Mouse (Mus musculus): ENCODE results near the gene Adgrv1. TPM values are rescaled to one million over a fixed set of nuclear protein-coding genes. Genes with fewer than 3 reads are reported as not detected.
A peak's percentile ranks its signal among the peaks of the same experiment; 100 is the strongest.

Gene Adgrv1
- polyA plus RNA-seq, 1 experiment from 2014 or later, result not detected

DNA sequence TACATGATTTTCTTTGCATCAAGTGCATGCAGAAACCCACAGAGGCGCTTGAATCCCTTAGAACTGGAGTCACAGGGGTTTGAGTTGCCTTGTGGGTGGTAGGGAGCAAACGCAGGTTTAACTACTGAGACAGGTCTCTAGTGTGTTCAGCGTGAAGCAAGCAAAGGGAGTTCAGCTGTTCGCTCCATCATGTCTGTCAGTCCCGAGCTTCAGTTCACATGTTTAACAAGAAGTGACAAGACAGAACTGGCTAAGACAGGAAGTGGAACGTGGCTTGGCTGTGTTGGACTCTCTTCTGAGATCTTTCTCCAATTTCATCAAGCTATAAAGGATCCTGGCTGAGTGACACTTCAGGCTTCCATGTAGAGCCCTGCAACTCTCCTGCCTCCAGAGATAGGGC lies 523.3 kb downstream of the Adgrv1 start:
- peak overlapping the region; percentile 87; the same call in 1 of the 2 replicates for H3K27ac ChIP-seq
- H3K36me3 ChIP-seq (ENCODE audit: inconsistent target), result no peaks in the 10 kb centered on the region
- no peak overlapping the region for H3K4me3 ChIP-seq (ENCODE audit: inconsistent target)
- no peaks in the 10 kb centered on the region for H3K79me2 ChIP-seq (ENCODE audit: inconsistent target)
- 57% methylated on average over 6 of the region's 6 CpGs for WGBS (ENCODE audit: missing documents)

DNA sequence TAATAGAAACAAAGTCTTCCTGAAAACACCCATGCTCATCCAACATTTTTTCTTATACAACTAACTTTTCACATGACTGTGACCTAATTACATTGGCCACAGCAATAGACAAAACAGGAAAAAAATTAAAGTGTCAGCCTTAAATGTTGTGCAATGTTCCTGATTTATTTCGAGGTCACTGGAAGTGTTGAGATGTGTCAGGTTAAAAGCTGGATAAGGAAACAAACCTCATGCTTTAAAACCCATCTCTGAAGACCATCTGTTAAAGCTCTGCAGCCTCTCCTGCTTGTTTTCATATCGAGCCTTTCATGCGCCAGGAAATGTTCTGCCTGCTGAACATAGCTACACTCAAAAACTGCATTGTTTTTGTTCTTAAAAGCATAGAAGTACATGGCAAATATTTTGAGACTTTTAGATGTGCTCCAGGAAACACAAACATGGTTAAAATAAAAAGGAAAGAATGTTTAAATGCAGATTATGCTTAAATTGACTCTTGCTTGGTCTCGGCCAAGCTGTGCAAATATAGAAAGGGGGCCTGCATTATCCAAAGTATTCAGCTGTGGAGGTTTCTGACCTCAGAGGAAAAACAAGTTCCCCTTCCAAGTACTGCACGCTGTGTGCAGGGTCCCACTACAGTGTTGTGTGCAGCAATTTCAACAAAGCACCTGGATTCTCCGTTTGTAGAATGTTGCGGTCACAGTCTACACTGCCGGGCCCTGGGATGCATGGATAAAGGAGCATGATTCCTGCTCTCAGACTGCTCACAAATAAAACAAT lies 524.2 kb downstream of the Adgrv1 start:
- Histone ChIP-seq H3K36me3 (ENCODE audit: inconsistent target) (no peaks in the 10 kb centered on the region), H3K4me3 (ENCODE audit: inconsistent target) (no peak overlapping the region), H3K79me2 (ENCODE audit: inconsistent target) (no peaks in the 10 kb centered on the region), H3K27ac (peak overlapping the region; percentile 87)
- 38% methylated on average over 8 of the region's 8 CpGs for WGBS (ENCODE audit: missing documents)

DNA sequence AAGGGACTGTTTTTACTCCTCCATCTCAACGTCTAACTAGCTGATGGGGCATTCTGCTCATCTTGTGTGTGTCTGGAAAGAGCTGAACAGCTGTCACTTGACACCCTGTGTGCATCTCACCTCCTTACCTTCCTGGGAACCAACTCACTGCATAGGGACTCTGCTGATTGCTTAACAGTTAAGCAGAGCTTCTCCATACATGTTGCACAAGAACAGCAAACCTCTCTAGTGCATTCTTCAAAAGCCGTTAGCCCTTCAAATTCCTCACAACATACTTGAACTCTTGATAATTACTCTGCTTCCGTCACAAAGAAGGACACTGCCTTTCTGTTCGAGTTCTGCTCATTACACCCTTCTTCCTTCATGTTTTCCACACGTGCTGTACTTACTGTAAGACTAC lies 525.5 kb downstream of the Adgrv1 start:
- H3K79me2 ChIP-seq (ENCODE audit: inconsistent target), result no peaks in the 10 kb centered on the region
- WGBS (ENCODE audit: missing documents), result 71% methylated on average over 5 of the region's 5 CpGs
- H3K36me3 ChIP-seq (ENCODE audit: inconsistent target), result no peaks in the 10 kb centered on the region
- H3K27ac ChIP-seq, result 0 out of 2 replicates have a peak overlapping the region, but pooled peaks have one; percentile 87
- no peak overlapping the region for H3K4me3 ChIP-seq (ENCODE audit: inconsistent target)

DNA sequence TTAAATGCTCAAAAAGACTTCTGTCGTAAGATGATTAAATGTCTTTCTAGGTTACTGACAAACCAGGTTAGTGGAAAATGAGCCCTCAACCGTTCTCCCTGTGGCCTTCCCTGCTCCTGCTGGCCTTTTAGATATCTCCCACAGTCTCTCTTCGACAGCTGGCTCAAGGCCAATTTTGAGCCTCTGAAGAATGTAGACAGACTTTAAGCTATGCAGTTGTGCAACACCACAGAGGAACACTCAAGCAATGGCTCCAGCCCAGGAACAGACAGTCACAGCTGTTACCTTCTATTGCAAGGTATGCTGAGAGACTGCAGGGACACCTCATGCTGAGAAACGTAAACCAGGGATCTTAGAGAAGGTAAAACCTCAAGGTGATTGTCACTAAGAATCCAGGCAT lies 529.2 kb downstream of the Adgrv1 start:
- Histone ChIP-seq H3K27ac (no peak overlapping the region), H3K79me2 (ENCODE audit: inconsistent target) (no peaks in the 10 kb centered on the region), H3K36me3 (ENCODE audit: inconsistent target) (no peaks in the 10 kb centered on the region), H3K4me3 (ENCODE audit: inconsistent target) (no peak overlapping the region)
- WGBS (ENCODE audit: missing documents), result 58% methylated on average over 4 of the region's 4 CpGs

DNA sequence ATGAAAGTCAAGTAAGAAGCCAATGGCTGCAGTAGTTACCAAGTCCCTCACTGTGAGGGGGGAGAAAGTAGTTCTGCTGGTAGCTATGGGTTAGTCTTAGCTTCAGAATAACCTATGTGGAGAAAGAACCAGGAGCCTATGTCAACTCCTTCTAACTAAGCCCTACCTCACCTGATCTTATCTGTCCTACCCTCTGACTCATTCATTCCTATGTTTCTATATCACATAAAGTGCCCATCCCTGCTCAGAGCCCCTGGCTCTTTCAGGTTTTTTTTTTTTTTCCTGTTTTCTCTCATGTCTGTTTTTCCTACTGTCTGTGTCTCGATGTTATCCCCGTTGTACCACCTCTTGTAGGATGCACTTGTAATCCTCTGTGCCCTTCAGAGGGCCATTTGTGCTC lies 536.5 kb downstream of the Adgrv1 start:
- H3K79me2 ChIP-seq (ENCODE audit: inconsistent target), result no peaks in the 10 kb centered on the region
- no peaks in the 10 kb centered on the region for H3K36me3 ChIP-seq (ENCODE audit: inconsistent target)
- H3K27ac ChIP-seq, result no peak overlapping the region
- WGBS (ENCODE audit: missing documents), result 94% methylated on average over 2 of the region's 2 CpGs
- no peak overlapping the region for H3K4me3 ChIP-seq (ENCODE audit: inconsistent target)

DNA sequence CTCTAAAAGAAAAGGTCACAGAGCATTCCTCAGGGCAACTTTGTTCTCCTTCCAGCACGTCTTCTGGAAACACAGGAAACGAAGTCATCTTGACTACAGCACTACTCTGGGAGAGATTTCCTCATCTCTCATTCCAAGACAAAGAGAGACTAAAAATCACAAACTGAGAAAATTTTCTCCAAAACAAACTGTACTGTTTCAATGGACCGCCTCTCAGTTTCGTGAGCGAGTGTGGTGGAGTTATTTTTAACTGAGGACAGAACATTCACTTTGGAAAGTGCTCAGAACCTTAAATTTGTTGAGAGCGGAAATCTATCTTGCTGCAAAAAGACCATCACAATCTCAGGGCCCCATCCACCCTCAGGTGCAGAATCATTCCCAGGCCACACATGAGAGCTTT lies 538.4 kb downstream of the Adgrv1 start:
- H3K36me3 ChIP-seq (ENCODE audit: inconsistent target), result no peaks in the 10 kb centered on the region
- WGBS (ENCODE audit: missing documents), result 93% methylated on average over 6 of the region's 6 CpGs

DNA sequence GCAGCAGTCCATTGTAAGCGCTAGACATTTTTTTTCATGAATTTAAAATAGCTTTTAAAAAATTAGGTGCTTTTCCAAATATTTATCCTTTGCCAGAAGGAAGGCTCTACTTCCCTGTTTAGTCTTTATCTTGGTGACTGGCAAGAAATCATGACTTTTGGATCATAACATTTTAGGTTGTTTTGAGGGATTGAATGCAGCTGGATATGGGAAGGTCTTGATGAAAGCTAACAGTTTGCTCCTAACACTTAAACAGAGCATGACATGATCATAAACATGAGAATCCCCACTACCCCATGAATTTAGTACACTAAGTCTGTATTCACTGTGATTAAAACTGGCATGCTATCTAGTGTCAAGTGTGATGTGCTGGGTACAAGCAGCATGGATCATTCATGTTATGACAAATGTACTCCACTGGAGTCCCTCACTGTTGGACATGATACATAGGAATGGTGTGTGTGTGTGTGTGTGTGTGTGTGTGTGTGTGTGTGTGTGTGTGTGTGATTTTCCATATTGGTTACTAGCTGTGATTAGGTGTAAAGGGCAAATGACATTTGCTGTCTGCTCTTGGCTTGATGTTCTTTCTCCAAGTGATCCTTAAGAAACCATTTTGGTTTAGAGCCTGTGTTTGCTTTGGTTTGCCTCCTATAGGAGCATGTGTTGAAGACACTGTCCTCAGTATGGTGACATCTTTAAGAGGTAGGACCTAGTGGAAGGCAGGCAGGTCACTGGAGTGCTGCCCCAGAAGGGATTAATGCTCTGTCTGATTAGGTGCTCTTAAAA lies 542.7 kb downstream of the Adgrv1 start:
- Histone ChIP-seq H3K27ac (no peak overlapping the region), H3K4me3 (ENCODE audit: inconsistent target) (no peak overlapping the region), H3K36me3 (ENCODE audit: inconsistent target) (no peaks in the 10 kb centered on the region), H3K79me2 (ENCODE audit: inconsistent target) (no peaks in the 10 kb centered on the region)
- 100% methylated on average over 1 of the region's 1 CpGs for WGBS (ENCODE audit: missing documents)

More for the DNA sequence above, 538.4 kb downstream of the Adgrv1 start:
- Histone ChIP-seq H3K79me2 (ENCODE audit: inconsistent target) (no peaks in the 10 kb centered on the region), H3K27ac (no peak overlapping the region), H3K4me3 (ENCODE audit: inconsistent target) (no peak overlapping the region)

DNA sequence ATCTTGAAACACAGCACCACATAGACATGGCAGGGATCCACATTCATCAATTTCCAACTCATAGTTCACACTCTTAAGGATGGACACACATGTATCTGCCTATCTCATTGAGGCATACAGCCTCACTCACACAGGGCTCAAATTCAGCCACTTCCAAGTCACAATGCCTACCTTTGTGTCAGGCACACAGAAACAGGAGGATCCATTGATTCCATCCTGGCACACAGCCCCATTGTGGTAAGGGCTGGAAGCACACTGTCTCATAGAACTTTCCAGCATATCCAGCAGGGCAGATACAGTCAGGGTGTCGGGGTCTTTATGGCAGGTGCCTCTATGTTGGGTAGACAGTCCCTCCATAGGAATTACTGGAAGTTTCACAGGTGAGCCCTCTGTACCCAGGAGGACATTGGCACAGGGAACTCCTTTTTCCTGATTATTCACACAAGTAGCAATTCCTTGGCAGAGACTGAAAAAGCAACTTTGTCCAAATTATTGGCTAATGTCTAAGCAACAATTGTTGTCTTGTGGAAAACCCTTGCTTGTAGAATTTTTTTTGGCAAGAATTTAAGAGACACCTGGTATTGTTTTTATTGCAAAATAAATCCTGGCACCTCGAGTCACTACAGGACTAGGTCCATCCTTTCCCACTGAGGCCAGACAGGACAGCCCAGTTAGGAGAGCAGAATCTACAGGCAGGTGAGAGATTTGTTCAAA lies 545.8 kb downstream of the Adgrv1 start:
- no peaks in the 10 kb centered on the region for H3K36me3 ChIP-seq (ENCODE audit: inconsistent target)
- WGBS (ENCODE audit: missing documents), result 73% methylated on average over 2 of the region's 2 CpGs
- H3K79me2 ChIP-seq (ENCODE audit: inconsistent target), result no peaks in the 10 kb centered on the region
- no peak overlapping the region for H3K27ac ChIP-seq
- no peak overlapping the region for H3K4me3 ChIP-seq (ENCODE audit: inconsistent target)

DNA sequence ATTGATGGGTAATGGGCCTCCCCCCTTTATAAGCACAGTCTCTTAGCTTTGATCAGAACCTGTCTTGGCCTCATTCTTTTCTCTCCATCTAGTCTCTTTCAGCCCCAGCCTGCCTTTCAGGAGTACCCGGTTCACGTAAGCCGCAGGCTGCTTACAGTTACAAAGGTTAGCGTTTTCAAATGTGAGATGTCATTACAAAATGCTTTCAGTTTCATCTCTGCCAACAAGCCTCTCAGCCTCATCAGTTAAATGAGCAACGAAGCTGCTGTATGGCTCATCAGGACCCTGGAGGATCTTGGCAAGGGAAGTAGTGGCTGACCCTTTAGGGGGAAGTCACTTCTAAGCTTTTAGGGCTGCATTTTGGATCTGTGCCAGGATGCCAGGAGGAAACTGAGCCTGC lies 560.7 kb downstream of the Adgrv1 start:
- Histone ChIP-seq H3K4me3 (ENCODE audit: inconsistent target) (no peak overlapping the region), H3K79me2 (ENCODE audit: inconsistent target) (no peaks in the 10 kb centered on the region)
- 87% methylated on average over 5 of the region's 5 CpGs for WGBS (ENCODE audit: missing documents)

DNA sequence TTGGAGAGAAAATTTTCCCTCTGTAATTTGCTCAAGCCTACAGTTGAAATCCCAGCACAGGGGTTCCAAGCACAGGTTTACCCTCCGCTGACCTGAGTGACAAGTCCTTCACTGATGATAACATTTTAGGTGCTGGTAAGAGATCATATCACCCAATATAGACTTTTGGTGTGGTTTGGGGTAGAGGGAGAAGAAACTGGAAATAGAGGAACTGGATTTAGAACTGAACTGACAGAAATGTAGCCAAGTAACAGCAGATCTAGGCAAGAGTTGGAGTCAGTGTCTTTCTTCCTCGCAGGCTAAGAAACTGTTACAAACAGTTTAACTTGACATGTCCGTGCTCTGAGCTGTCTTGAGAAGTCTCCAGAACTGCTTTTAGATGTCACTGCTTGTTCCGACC lies 581.5 kb downstream of the Adgrv1 start:
- Histone ChIP-seq H3K27ac (no peak overlapping the region), H3K4me3 (ENCODE audit: inconsistent target) (no peak overlapping the region), H3K36me3 (ENCODE audit: inconsistent target) (no peaks in the 10 kb centered on the region), H3K79me2 (ENCODE audit: inconsistent target) (no peaks in the 10 kb centered on the region)
- WGBS (ENCODE audit: missing documents), result 61% methylated on average over 4 of the region's 4 CpGs

More for the DNA sequence above, 560.7 kb downstream of the Adgrv1 start:
- Histone ChIP-seq H3K36me3 (ENCODE audit: inconsistent target) (no peaks in the 10 kb centered on the region), H3K27ac (no peak overlapping the region)

DNA sequence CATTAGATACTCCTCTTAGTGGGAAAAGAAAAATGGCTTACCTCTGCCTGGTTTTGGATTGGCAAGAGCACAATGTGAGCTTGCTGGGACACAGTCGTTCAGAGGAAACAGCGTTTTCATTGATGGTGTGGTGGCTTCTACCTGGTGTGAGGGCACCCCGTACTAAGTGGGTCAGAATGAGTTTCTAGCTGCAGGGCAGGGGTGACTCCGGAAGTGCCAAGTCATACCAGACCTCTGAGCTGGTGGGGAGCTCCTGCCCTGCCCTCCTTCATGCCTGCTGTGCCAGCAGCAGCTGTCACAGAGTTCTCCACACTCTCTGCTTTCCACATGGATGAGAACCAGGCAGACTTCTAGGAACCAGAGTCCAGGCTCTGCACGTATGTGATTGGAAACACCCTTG lies 582.0 kb downstream of the Adgrv1 start:
- 22% methylated on average over 5 of the region's 5 CpGs for WGBS (ENCODE audit: missing documents)
- Histone ChIP-seq H3K79me2 (ENCODE audit: inconsistent target) (no peaks in the 10 kb centered on the region), H3K4me3 (ENCODE audit: inconsistent target) (no peak overlapping the region), H3K27ac (no peak overlapping the region), H3K36me3 (ENCODE audit: inconsistent target) (no peaks in the 10 kb centered on the region)

DNA sequence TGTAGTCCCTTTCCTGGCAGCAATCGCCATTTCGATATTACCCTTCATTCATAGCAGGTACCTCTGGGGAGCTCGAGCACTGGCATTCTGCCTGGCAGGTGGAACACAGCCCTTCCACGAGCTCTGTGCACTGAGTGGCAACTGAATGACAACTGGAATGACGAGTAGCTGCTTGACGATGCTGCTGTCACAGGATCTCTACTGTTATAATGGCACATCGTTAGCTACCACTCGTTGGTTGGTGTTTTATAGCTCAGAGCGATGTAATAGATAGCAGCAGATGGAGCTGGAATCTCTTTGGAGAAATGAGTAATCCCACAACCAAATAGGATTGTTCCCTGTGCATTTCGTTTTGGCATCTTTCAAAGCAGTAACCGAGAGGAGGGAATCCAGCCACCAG lies 587.6 kb downstream of the Adgrv1 start:
- H3K4me3 ChIP-seq (ENCODE audit: inconsistent target), result no peak overlapping the region
- H3K27ac ChIP-seq, result no peak overlapping the region
- no peaks in the 10 kb centered on the region for H3K36me3 ChIP-seq (ENCODE audit: inconsistent target)
- H3K79me2 ChIP-seq (ENCODE audit: inconsistent target), result no peaks in the 10 kb centered on the region
- WGBS (ENCODE audit: missing documents), result 94% methylated on average over 9 of the region's 11 CpGs
